Mouse (Mus musculus) hindbrain, embryonic 13.5 days (tissue): ENCODE results near the gene Cox5a. TPM values are rescaled to one million over a fixed set of nuclear protein-coding genes. Genes with fewer than 3 reads are reported as not detected.

ENCODE experiments used
- ATAC-seq: fragments of 200-750 bp; cut with Nextera tagmentation; 2 replicates; pipeline ENCODE4 v1.8.0; 2017; ENCODE audit warnings: moderate TSS enrichment; ENCODE audit not compliant: low FRiP score
- H3K27ac ChIP-seq: fragments of 300-500 bp; sonication (generic); 2 replicates; pipeline ENCODE4 v1.5.1; 2015; ENCODE audit warnings: inconsistent platforms, mild to moderate bottlenecking, moderate library complexity
- H3K27me3 ChIP-seq: fragments of 300-500 bp; sonication (generic); 2 replicates; pipeline ENCODE4 v1.6.1; 2015; ENCODE audit warnings: mild to moderate bottlenecking, inconsistent platforms
- H3K36me3 ChIP-seq: fragments of 300-500 bp; sonication (generic); 2 replicates; pipeline ENCODE4 v1.6.1; 2015; ENCODE audit warnings: mild to moderate bottlenecking, inconsistent platforms
- H3K4me1 ChIP-seq: fragments of 300-500 bp; sonication (generic); replicated peaks from 2 replicates; pipeline ENCODE4 v1.6.1; 2015; ENCODE audit warnings: inconsistent platforms
- H3K4me2 ChIP-seq: fragments of 300-500 bp; sonication (generic); 2 replicates; pipeline ENCODE4 v1.6.1; 2015; ENCODE audit warnings: inconsistent platforms, mild to moderate bottlenecking, moderate library complexity
- H3K4me3 ChIP-seq: fragments of 300-500 bp; sonication (generic); 2 replicates; pipeline ENCODE4 v1.5.1; 2015; ENCODE audit warnings: mild to moderate bottlenecking, inconsistent platforms
- H3K9ac ChIP-seq: fragments of 300-500 bp; sonication (generic); 2 replicates; pipeline ENCODE4 v1.6.1; 2015; ENCODE audit warnings: mild to moderate bottlenecking, inconsistent platforms
- H3K9me3 ChIP-seq: fragments of 300-500 bp; sonication (generic); 2 replicates; pipeline ENCODE4 v1.6.1; 2016; ENCODE audit warnings: inconsistent platforms
- WGBS: fragments of 180-500 bp; shearing (Covaris S2); methylation state at CpG from one replicate; pipeline ENCODE4 v1.1.7; 2015; 5-methylcytosine and 5-hydroxymethylcytosine counted together
- polyA plus RNA-seq: library from polyadenylated mRNA; unstranded; fragments of >200 nt; fragmentation: Nextera tagmentation; extraction: Ambion mirVana; gene quantifications from 2 replicates; pipeline ENCODE4 v1.2.1, GENCODE M21; 2015

The Cox5a gene
- polyA plus RNA-seq, 1 experiment from 2014 or later = 879 TPM

DNA sequence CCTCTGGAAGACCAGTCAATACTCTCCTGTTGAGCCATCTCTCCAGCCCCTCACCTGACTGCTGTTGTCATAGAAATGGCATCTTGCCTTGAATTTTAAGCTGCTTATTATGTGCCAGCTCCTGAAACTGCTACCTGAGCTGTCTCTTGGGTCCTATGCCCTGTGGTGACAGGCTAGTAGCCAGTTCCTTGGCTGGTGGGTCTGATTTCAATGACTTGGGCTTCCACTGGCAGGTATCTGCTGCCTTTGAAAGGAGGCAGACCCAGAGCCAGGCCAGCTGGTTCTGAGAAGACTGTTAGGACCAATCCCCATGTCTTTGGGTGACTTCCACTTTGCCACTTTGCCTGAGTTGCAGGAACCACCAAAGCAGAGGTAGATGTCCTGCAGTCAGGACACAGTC is 53.3 kb downstream of the Cox5a start:
- H3K27ac ChIP-seq = no peak overlapping the region
- no peaks in the 10 kb centered on the region for H3K9me3 ChIP-seq
- peaks cover 53% of the 10 kb centered on the region for H3K36me3 ChIP-seq
- no peak for ATAC-seq
- no peaks in the 10 kb centered on the region for H3K27me3 ChIP-seq
- H3K4me1 ChIP-seq = no peaks in the 10 kb centered on the region
- H3K4me2 ChIP-seq = no peak overlapping the region
- H3K4me3 ChIP-seq = no peak overlapping the region
- H3K9ac ChIP-seq = no peak overlapping the region

DNA sequence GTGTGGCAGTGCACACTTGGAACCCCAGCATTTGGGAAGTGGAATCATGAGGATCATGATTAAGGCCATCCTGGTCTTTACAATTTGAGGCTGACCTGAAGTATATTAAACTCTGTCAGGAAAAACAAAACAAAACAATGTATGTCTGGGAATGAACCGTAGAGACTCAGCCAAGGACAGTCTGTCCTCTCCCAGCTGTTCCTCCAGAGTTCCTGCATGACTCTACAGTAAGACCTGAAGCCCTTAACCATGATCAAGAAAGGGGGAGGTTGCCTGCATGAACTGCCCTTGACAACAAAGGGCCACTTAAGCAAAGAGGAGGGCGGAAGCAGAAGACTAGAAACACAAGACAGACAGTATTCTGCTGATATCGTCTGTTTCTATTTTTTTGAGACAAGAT is 54.5 kb downstream of the Cox5a start:
- Histone ChIP-seq H3K27ac (no peak overlapping the region), H3K4me1 (no peaks in the 10 kb centered on the region), H3K4me2 (no peak overlapping the region), H3K9ac (no peak overlapping the region), H3K36me3 (peaks cover 54% of the 10 kb centered on the region), H3K4me3 (no peak overlapping the region), H3K9me3 (no peaks in the 10 kb centered on the region), H3K27me3 (no peaks in the 10 kb centered on the region)
- ATAC-seq = no peak
- WGBS = 88% methylated on average over 3 of the region's 3 CpGs

DNA sequence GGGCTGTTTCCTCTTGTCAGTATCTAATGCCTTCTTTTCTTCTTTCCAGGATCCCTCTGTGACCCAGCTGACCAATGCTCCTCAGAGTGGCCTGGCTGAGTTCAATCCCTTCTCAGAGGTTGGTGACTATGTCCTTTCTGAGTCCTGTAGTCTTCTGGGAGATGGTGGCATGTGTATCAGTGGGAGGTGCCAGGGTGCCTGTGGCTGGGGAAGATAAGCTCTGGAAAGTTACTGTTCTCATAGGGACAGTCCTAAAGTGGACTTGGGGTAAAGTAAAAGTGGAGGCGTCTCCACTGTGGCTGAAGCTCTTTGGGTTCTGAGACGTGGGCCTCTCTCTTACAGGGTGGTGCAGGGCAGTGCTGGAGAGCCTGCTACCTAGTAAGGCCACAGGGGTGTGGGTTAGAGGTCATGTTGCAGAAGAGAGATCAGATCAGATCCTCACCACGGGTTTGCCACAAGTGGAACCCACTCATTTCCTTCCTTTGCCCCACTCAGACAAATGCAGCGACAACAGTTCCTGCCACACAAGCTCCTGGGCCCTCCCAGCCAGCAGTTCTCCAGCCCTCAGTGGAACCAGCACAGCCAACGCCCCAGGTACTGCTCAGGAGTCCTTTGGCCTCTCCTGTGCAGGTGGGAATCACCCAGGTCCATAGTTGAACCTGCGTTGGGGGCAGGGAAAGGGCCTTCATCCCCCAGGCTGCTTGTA is 56.2 kb downstream of the Cox5a start:
- no peak overlapping the region for H3K9ac ChIP-seq
- H3K4me1 ChIP-seq = no peaks in the 10 kb centered on the region
- H3K4me3 ChIP-seq = no peak overlapping the region
- WGBS = 91% methylated on average over 6 of the region's 6 CpGs
- no peak overlapping the region for H3K27ac ChIP-seq
- no peak overlapping the region for H3K4me2 ChIP-seq
- no peaks in the 10 kb centered on the region for H3K27me3 ChIP-seq
- ATAC-seq = no peak
- no peaks in the 10 kb centered on the region for H3K9me3 ChIP-seq
- peaks cover 59% of the 10 kb centered on the region for H3K36me3 ChIP-seq

Other genes with a start within 250 kb of the Cox5a start
- 25.6 and 26.0 TPM in 2 replicates for gene Ppcdc, start 81.2 kb upstream of the Cox5a start, polyA plus RNA-seq
- 86.3 and 94.6 TPM in 2 replicates for gene Scamp5, start 53.2 kb upstream of the Cox5a start, polyA plus RNA-seq
- gene Rpp25, start 17.2 kb upstream of the Cox5a start, polyA plus RNA-seq = 15.6 and 16.2 TPM in 2 replicates
- gene Fam219b, start 16.3 kb downstream of the Cox5a start, polyA plus RNA-seq = 21.6 and 22.4 TPM in 2 replicates
- gene Mpi, start 31.5 kb downstream of the Cox5a start, polyA plus RNA-seq = 67.9 and 75.2 TPM in 2 replicates
- 56.9 and 58.8 TPM in 2 replicates for gene Scamp2, start 39.7 kb downstream of the Cox5a start, polyA plus RNA-seq
- 28.6 and 30.5 TPM in 2 replicates for gene Ulk3, start 68.2 kb downstream of the Cox5a start, polyA plus RNA-seq
- gene Cplx3, start 85.0 kb downstream of the Cox5a start, polyA plus RNA-seq = 0.21 and 0.48 TPM in 2 replicates
- gene Lman1l, start 99.5 kb downstream of the Cox5a start, polyA plus RNA-seq = not detected in 2 replicates
- 43.6 and 45.0 TPM in 2 replicates for gene Csk, start 132.4 kb downstream of the Cox5a start, polyA plus RNA-seq
- not detected in 2 replicates for gene Cyp1a2, start 162.4 kb downstream of the Cox5a start, polyA plus RNA-seq
- gene Cyp1a1, start 166.7 kb downstream of the Cox5a start, polyA plus RNA-seq = 0.09 and 0.12 TPM in 2 replicates
- gene Edc3, start 187.3 kb downstream of the Cox5a start, polyA plus RNA-seq = 33.8 and 35.4 TPM in 2 replicates
- gene Clk3, start 244.6 kb downstream of the Cox5a start, polyA plus RNA-seq = 71.2 and 72.4 TPM in 2 replicates